Mouse (Mus musculus): ENCODE measurements around the gene Epb41.

- TF ChIP-seq CTCF (IDR thresholded peaks at IDR 0.05; ENCODE audit: low read depth, low read length) = no peak
- TF ChIP-seq POLR2A (IDR thresholded peaks at IDR 0.05; ENCODE audit: borderline replicate concordance, low read depth, low read length) = no peak
Measured at GRCm38 (mm10) chr4:132077445-132077844, 2.3 kb upstream of the Epb41 start.
